Mouse (Mus musculus) myocyte (in vitro differentiated cells): Measurements from ENCODE around the gene Robo1. TPM values are rescaled to one million over a fixed set of nuclear protein-coding genes. Genes with fewer than 3 reads are reported as not detected.

Experiments
- H3K27me3 ChIP-seq: one replicate; pipeline ENCODE4 v1.6.1; 2011; ENCODE audit not compliant: control insufficient read depth, insufficient read depth, insufficient read length
- H3K36me3 ChIP-seq: one replicate; pipeline ENCODE4 v1.6.1; 2011; ENCODE audit not compliant: control insufficient read depth, insufficient read depth
- H3K4me2 ChIP-seq: one replicate; pipeline ENCODE4 v1.6.1; 2011; ENCODE audit warnings: low read depth, control low read depth
- H3K4me3 ChIP-seq: one replicate; pipeline ENCODE4 v1.5.1; 2011; ENCODE audit warnings: mild to moderate bottlenecking, control low read depth, moderate library complexity
- H3K79me2 ChIP-seq: one replicate; pipeline ENCODE4 v1.6.1; 2011; ENCODE audit not compliant: control insufficient read depth, insufficient read depth
- H3ac ChIP-seq: one replicate; pipeline ENCODE4 v1.6.1; 2011; ENCODE audit not compliant: control insufficient read depth, insufficient read length
- CEBPB ChIP-seq: IDR thresholded peaks from 2 replicates; pipeline ENCODE4 v1.6.1; 2011; ENCODE audit warnings: mild to moderate bottlenecking, moderate library complexity; ENCODE audit not compliant: poor library complexity, insufficient read depth, severe bottlenecking
- E2F4 ChIP-seq: IDR thresholded peaks from one replicate; pipeline ENCODE4 v1.6.1; 2011; ENCODE audit warnings: mild to moderate bottlenecking, control low read depth, moderate library complexity; ENCODE audit not compliant: insufficient read depth
- MAX ChIP-seq: IDR thresholded peaks from one replicate; pipeline ENCODE4 v1.6.1; 2011; ENCODE audit warnings: low read depth, mild to moderate bottlenecking, control low read depth
- MYOD1 ChIP-seq, 3 experiments: IDR thresholded peaks; one replicate each; pipeline ENCODE4 v1.6.1; 2011; ENCODE audit warnings: control low read depth in 2 of 3, low read depth in 2 of 3, mild to moderate bottlenecking in 2 of 3, moderate library complexity in 1 of 3; ENCODE audit not compliant: insufficient read length in 2 of 3, control insufficient read depth in 1 of 3
- MYOG ChIP-seq, 3 experiments: IDR thresholded peaks; one replicate each; pipeline ENCODE4 v1.6.1; 2011; ENCODE audit warnings: control low read depth in 2 of 3, low read depth in 2 of 3, mild to moderate bottlenecking in 2 of 3; ENCODE audit not compliant: insufficient read length in 2 of 3, control insufficient read depth in 1 of 3, insufficient read depth in 1 of 3
- POLR2A ChIP-seq: IDR thresholded peaks from one replicate; pipeline ENCODE4 v1.6.1; 2011; ENCODE audit warnings: low read depth, mild to moderate bottlenecking, control low read depth, moderate library complexity; ENCODE audit not compliant: insufficient read length
- POLR2AphosphoS2 ChIP-seq: IDR thresholded peaks from one replicate; pipeline ENCODE4 v1.6.1; 2011; ENCODE audit warnings: low read depth, control low read depth; ENCODE audit not compliant: insufficient read length
- REST ChIP-seq: IDR thresholded peaks from one replicate; pipeline ENCODE4 v1.6.1; 2011; ENCODE audit warnings: mild to moderate bottlenecking, control low read depth, moderate library complexity; ENCODE audit not compliant: insufficient read depth, insufficient read length
- SRF ChIP-seq: IDR thresholded peaks from one replicate; pipeline ENCODE4 v1.6.1; 2011; ENCODE audit warnings: low read depth; ENCODE audit not compliant: control insufficient read depth, insufficient read length
- TCF12 ChIP-seq: IDR thresholded peaks from one replicate; pipeline ENCODE4 v1.6.1; 2011; ENCODE audit warnings: mild to moderate bottlenecking, control low read depth; ENCODE audit not compliant: poor library complexity, insufficient read depth, severe bottlenecking
- TCF3 ChIP-seq: IDR thresholded peaks from one replicate; pipeline ENCODE4 v1.6.1; 2011; ENCODE audit warnings: low read depth, control low read depth; ENCODE audit not compliant: insufficient read length
- USF1 ChIP-seq: IDR thresholded peaks from one replicate; pipeline ENCODE4 v1.6.1; 2011; ENCODE audit warnings: low read depth, mild to moderate bottlenecking, control low read depth, moderate library complexity
- polyA plus RNA-seq: library from polyadenylated mRNA; unstranded; fragments of >200 nt; fragmentation: generic; extraction: Trizol; gene quantifications from one replicate; pipeline ENCODE4 v1.2.1, GENCODE M21; 2012; ENCODE audit warnings: missing spikeins

Gene Robo1
- polyA plus RNA-seq, 1 experiment = 3.5 TPM

DNA sequence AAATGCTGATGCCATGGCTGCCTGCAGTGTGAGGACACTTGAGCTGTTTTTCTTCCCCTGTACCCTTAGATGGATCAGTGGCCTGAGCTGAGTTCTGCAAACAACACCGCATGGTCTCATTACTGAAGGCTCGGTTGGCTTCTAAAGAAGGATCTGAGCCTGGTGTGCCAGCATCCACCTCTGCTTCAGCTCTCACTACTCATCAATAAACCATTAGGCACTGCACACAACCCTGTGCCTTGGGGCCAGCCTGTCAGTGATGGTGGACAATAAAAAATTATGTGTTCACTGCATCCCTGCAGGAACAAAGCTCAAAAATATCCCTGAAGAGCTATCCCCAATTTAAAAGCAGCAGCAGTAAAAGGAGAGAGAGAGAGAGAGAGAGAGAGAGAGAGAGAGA lies 223.2 kb downstream of the Robo1 start:
- H3K36me3 ChIP-seq = no peaks in the 10 kb centered on the region
- H3K79me2 ChIP-seq = no peaks in the 10 kb centered on the region
- no peaks in the 10 kb centered on the region for H3K27me3 ChIP-seq
- no peak overlapping the region for H3K4me3 ChIP-seq
- H3ac ChIP-seq = no peak overlapping the region
- no peak overlapping the region for H3K4me2 ChIP-seq
- TF ChIP-seq USF1 (no peak), REST (no peak), SRF (no peak), MYOG (IDR thresholded peaks at IDR 0.05; ENCODE audit: control insufficient read depth in 1 of 3, insufficient read depth in 1 of 3, insufficient read length in 2 of 3, low read depth in 2 of 3) (no peak), MAX (no peak), POLR2A (no peak), E2F4 (no peak), MYOD1 (IDR thresholded peaks at IDR 0.05; ENCODE audit: control insufficient read depth in 1 of 3, insufficient read length in 2 of 3, low read depth in 2 of 3) (no peak), POLR2AphosphoS2 (no peak), TCF3 (no peak), CEBPB (no peak), TCF12 (no peak)

DNA sequence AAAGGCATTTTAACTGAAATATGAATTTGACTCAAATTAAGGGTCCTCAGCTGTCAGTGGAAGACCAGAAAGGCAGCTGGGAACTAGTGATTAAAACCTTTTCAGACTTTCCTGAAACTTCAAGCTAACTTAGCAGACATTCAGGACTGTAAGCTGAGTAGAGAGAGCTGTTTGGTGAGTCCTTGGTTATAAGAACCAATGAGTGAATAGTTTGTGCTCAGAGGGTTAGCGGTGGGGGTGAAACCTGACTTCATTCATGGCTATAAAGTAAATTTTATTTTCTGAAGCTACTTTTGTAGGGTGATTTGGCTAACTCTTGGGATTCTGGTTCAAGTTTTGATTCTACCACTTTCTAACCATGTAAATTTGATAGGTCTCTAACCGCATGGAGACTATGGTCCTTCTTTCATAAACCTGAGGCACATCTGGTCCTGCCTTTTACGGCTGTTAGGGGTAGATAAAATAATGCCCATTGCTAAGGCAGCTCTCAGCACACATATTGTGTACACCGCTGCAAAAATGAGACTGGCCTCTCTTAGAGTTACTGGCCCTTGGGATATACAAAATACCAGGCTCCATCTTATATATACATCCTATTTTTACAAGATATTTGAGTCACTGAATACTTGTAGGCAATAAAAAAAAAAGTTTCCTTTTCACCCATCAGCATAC lies 225.9 kb downstream of the Robo1 start:
- H3K4me3 ChIP-seq = no peak overlapping the region
- H3K27me3 ChIP-seq = no peaks in the 10 kb centered on the region
- no peaks in the 10 kb centered on the region for H3K79me2 ChIP-seq
- H3K36me3 ChIP-seq = no peaks in the 10 kb centered on the region
- no peak overlapping the region for H3K4me2 ChIP-seq
- TF ChIP-seq MAX (no peak), E2F4 (no peak), SRF (no peak), MYOG (IDR thresholded peaks at IDR 0.05; ENCODE audit: control insufficient read depth in 1 of 3, insufficient read depth in 1 of 3, insufficient read length in 2 of 3, low read depth in 2 of 3) (no peak), TCF3 (no peak), POLR2A (no peak), REST (no peak), POLR2AphosphoS2 (no peak), CEBPB (no peak), MYOD1 (IDR thresholded peaks at IDR 0.05; ENCODE audit: control insufficient read depth in 1 of 3, insufficient read length in 2 of 3, low read depth in 2 of 3) (no peak), USF1 (no peak), TCF12 (no peak)
- no peak overlapping the region for H3ac ChIP-seq

DNA sequence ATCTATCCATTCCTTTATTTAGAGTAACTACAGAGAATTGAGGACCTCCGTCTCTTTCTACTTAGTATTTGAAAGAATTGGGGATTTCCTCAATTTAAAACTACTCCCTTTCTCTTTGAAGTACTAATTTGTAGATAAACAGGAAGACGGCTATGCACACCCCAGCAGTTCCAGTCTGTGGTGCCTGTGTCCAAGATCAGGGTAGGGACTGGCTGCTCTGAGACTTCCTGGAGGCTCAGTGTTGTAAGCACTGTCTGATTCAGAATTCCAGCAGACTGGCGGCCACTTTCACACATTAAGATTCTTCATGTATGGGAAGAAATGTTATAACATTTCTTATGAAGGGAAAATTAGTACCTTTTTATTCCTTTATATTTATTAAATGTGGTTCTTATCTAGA lies 230.1 kb downstream of the Robo1 start:
- Histone ChIP-seq H3K79me2 (no peaks in the 10 kb centered on the region), H3K4me3 (no peak overlapping the region), H3K27me3 (no peaks in the 10 kb centered on the region), H3ac (no peak overlapping the region), H3K4me2 (no peak overlapping the region), H3K36me3 (no peaks in the 10 kb centered on the region)
- no peak for TF ChIP-seq POLR2AphosphoS2
- no peak for TF ChIP-seq SRF
- TF ChIP-seq TCF3 = no peak

DNA sequence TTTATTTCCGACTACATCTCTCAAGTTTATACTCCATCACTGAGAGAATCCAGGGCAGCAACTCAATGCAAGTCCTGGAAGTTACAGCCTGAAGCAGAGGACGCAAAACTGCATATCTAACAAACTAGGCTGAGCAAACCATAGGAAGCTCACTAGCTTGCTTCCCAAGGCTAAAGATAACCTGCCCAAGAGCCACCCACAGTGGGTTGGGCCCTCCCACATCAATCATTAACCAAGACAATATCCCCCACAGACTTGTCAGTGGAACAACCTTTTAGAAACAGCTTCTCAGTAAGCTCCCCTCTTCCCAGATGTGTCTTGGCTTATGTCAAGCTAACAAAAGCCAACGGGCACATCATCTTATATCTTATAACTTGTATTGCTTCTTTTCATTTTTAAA lies 235.8 kb downstream of the Robo1 start:
- Histone ChIP-seq H3ac (no peak overlapping the region), H3K27me3 (no peaks in the 10 kb centered on the region), H3K79me2 (no peaks in the 10 kb centered on the region), H3K36me3 (no peaks in the 10 kb centered on the region), H3K4me2 (no peak overlapping the region), H3K4me3 (no peak overlapping the region)
- no peak for TF ChIP-seq MAX
- no peak for TF ChIP-seq POLR2A
- TF ChIP-seq E2F4 = no peak
- no peak for TF ChIP-seq POLR2AphosphoS2
- no peak for TF ChIP-seq USF1
- TF ChIP-seq CEBPB = no peak
- no peak for TF ChIP-seq MYOD1 (IDR thresholded peaks at IDR 0.05; ENCODE audit: control insufficient read depth in 1 of 3, insufficient read length in 2 of 3, low read depth in 2 of 3)
- TF ChIP-seq SRF = no peak
- TF ChIP-seq MYOG (IDR thresholded peaks at IDR 0.05; ENCODE audit: control insufficient read depth in 1 of 3, insufficient read depth in 1 of 3, insufficient read length in 2 of 3, low read depth in 2 of 3) = no peak
- TF ChIP-seq REST = no peak
- TF ChIP-seq TCF12 = no peak
- TF ChIP-seq TCF3 = no peak

GRCm38 (mm10) chr16:72544950-72545349 lies 236.8 kb downstream of the Robo1 start:
- no peak overlapping the region for H3K4me3 ChIP-seq
- no peaks in the 10 kb centered on the region for H3K27me3 ChIP-seq
- no peaks in the 10 kb centered on the region for H3K36me3 ChIP-seq
- TF ChIP-seq USF1 (no peak), REST (no peak), TCF12 (no peak), MAX (no peak), SRF (no peak), E2F4 (no peak), MYOD1 (IDR thresholded peaks at IDR 0.05; ENCODE audit: control insufficient read depth in 1 of 3, insufficient read length in 2 of 3, low read depth in 2 of 3) (no peak), POLR2A (no peak), MYOG (IDR thresholded peaks at IDR 0.05; ENCODE audit: control insufficient read depth in 1 of 3, insufficient read depth in 1 of 3, insufficient read length in 2 of 3, low read depth in 2 of 3) (no peak), TCF3 (no peak), POLR2AphosphoS2 (no peak), CEBPB (no peak)
- no peaks in the 10 kb centered on the region for H3K79me2 ChIP-seq
- H3K4me2 ChIP-seq = no peak overlapping the region
- no peak overlapping the region for H3ac ChIP-seq
